Mouse (Mus musculus) liver, embryonic 14.5 days (tissue): ENCODE data around the gene Vav2. TPM values are rescaled to one million over a fixed set of nuclear protein-coding genes. Genes with fewer than 3 reads are reported as not detected.

Experiments used
- ATAC-seq: fragments of 200-750 bp; cut with Nextera tagmentation; 2 replicates; pipeline ENCODE4 v1.8.0; 2017; ENCODE audit warnings: moderate number of reproducible peaks, mild to moderate bottlenecking, moderate library complexity; ENCODE audit not compliant: insufficient read depth
- DNase-seq, 3 experiments: peaks; one replicate each; pipeline ENCODE4 v3.0.0-alpha.2; 2012 to 2013; ENCODE audit warnings: low read depth in 3 of 3, low spot score in 3 of 3
- H3K27ac ChIP-seq: fragments of 300-500 bp; sonication (generic); 2 replicates; pipeline ENCODE4 v1.5.1; 2014; ENCODE audit warnings: moderate library complexity, mild to moderate bottlenecking, control low read depth, inconsistent platforms
- H3K27me3 ChIP-seq: fragments of 300-500 bp; sonication (generic); 2 replicates; pipeline ENCODE4 v1.6.1; 2014; ENCODE audit warnings: mild to moderate bottlenecking, low read length, moderate library complexity; ENCODE audit not compliant: control insufficient read depth, insufficient read depth
- H3K36me3 ChIP-seq: fragments of 300-500 bp; sonication (generic); replicated peaks from 2 replicates; pipeline ENCODE4 v1.6.1; 2014; ENCODE audit warnings: low read depth; ENCODE audit not compliant: control insufficient read depth, insufficient read depth
- H3K4me1 ChIP-seq, 2 experiments: fragments of 200-500 bp in 1 of 2; fragments of 300-500 bp in 1 of 2; sonication (generic) in 1 of 2; replicated peaks; 2 replicates each; pipeline ENCODE4 v1.6.1; 2012 to 2014; ENCODE audit warnings: antibody characterized with exemption in 1 of 2, inconsistent platforms in 1 of 2, low read length in 1 of 2; ENCODE audit not compliant: control insufficient read depth in 2 of 2, insufficient read depth in 2 of 2
- H3K4me2 ChIP-seq: fragments of 300-500 bp; sonication (generic); 2 replicates; pipeline ENCODE4 v1.6.1; 2014; ENCODE audit warnings: low read depth, mild to moderate bottlenecking, control low read depth, moderate library complexity
- H3K4me3 ChIP-seq, 2 experiments: fragments of 200-500 bp in 1 of 2; fragments of 300-500 bp in 1 of 2; sonication (generic) in 1 of 2; 2 replicates each; pipeline ENCODE4 v1.5.1; 2012 to 2014; ENCODE audit warnings: low read depth in 2 of 2, low read length in 2 of 2, mild to moderate bottlenecking in 2 of 2, control low read depth in 1 of 2, inconsistent platforms in 1 of 2, moderate library complexity in 1 of 2; ENCODE audit not compliant: insufficient read depth in 1 of 2
- H3K9ac ChIP-seq: fragments of 300-500 bp; sonication (generic); replicated peaks from 2 replicates; pipeline ENCODE4 v1.6.1; 2014; ENCODE audit warnings: mild to moderate bottlenecking, control low read depth, moderate library complexity
- H3K9me3 ChIP-seq: fragments of 300-500 bp; sonication (generic); 2 replicates; pipeline ENCODE4 v1.6.1; 2016; ENCODE audit warnings: low read length, mixed read lengths; ENCODE audit not compliant: control insufficient read depth
- CTCF ChIP-seq: IDR thresholded peaks from 2 replicates; pipeline ENCODE4 v1.5.1; 2016; ENCODE audit warnings: antibody characterized with exemption, low read depth, control low read depth
- EP300 ChIP-seq: IDR thresholded peaks from 2 replicates; pipeline ENCODE4 v1.6.1; 2016; ENCODE audit warnings: antibody characterized with exemption, low read depth
- WGBS: fragments of 180-500 bp; shearing (Covaris S2); extraction: QIAGEN DNeasy Blood & Tissue Kit; methylation state at CpG from one replicate; pipeline ENCODE4 v1.1.7; 2014; ENCODE audit not compliant: insufficient replicate concordance; 5-methylcytosine and 5-hydroxymethylcytosine counted together
- polyA plus RNA-seq, 2 experiments: library from polyadenylated mRNA; depleted of rRNA in 1 of 2; stranded (reverse) in 1 of 2; unstranded in 1 of 2; fragments of >200 nt; fragmentation: Nextera tagmentation in 1 of 2; extraction: Ambion mirVana in 1 of 2; gene quantifications; 2 replicates each; pipeline versions ENCODE4 v1.2.1 to v1.2.3; 2012 to 2014

The Vav2 gene
- polyA plus RNA-seq, 2 experiments = 2.8 to 5.8 TPM

DNA sequence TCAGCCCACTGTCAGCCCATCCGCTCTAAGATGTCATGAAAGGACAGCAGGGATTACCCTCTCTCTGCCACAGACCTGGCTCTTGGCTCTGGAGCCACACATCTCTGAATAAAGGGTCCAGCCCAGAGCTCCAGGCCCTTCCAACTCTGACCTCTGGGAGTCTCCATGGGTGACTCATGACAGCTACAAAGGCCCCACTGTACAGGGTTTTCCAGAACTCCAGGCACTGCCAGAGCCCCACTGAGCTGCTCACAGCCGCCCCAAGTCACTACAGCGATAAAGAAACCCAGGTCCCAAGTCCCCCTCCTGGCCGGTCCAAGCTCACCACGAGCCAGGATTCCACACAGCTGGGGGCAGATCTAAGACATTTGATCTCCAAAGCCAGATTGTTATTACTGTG, 34.6 kb downstream of the Vav2 start:
- Histone ChIP-seq H3K4me2 (no peak overlapping the region), H3K27me3 (no peaks in the 10 kb centered on the region), H3K4me3 (no peak overlapping the region), H3K27ac (no peak overlapping the region), H3K9ac (no peak overlapping the region), H3K9me3 (no peaks in the 10 kb centered on the region), H3K36me3 (no peaks in the 10 kb centered on the region), H3K4me1 (peaks cover 13 to 26% of the 10 kb centered on the region in 2 experiments)
- 60% methylated on average over 5 of the region's 5 CpGs for WGBS
- TF ChIP-seq CTCF = no peak
- TF ChIP-seq EP300 = no peak
- ATAC-seq (no peak), DNase-seq (no peak)

DNA sequence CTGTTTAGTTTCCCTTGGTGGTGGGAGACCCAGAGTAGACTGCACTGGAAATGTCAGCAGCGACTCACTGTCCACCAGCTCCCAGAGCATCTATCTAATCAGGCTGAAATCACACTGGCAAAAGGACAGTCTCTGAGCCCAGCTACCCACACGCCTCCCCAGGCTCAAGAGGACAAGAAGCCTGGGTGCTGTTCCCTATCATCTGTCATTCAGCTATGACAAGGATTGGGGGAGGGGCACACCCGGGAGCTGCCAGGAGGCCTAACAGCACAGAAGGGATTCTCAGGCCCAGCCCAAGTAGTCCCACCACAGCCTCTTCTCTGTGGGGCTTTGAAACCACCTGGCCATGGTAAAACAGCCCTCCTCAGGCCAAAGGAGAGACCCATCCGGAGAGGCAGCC, 36.1 kb downstream of the Vav2 start:
- Histone ChIP-seq H3K4me1 (peaks cover 13 to 26% of the 10 kb centered on the region in 2 experiments), H3K9ac (no peak overlapping the region), H3K36me3 (no peaks in the 10 kb centered on the region), H3K9me3 (no peaks in the 10 kb centered on the region), H3K27me3 (no peaks in the 10 kb centered on the region), H3K4me2 (no peak overlapping the region), H3K4me3 (no peak overlapping the region), H3K27ac (no peak overlapping the region)
- 37% methylated on average over 4 of the region's 4 CpGs for WGBS
- no peak for DNase-seq
- no peak for TF ChIP-seq EP300
- ATAC-seq = no peak

DNA sequence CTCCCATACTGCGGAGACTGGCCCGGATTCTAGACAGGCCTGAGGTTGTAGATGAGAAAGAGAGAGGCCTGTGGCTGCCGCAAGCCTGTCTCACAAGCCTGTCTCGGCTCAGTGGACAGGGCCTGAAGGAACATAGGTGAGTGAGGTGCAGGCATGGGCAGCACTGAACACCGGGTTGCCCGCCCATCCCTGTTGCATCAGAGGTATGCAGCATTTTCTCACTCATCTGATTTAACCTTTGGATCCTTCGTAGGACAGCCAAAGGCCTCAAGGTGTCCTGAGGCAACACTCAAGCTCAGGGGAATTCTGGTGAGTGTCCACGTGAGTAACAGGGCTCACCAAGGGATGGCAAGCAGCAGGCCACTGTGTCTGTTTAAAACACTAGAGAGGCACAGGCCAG, 36.5 kb downstream of the Vav2 start:
- H3K4me2 ChIP-seq = no peak overlapping the region
- H3K27me3 ChIP-seq = no peaks in the 10 kb centered on the region
- TF ChIP-seq EP300 = no peak
- no peak for TF ChIP-seq CTCF
- H3K4me3 ChIP-seq = no peak overlapping the region
- H3K9me3 ChIP-seq = no peaks in the 10 kb centered on the region
- 68% methylated on average over 8 of the region's 8 CpGs for WGBS
- peaks cover 13 to 26% of the 10 kb centered on the region in 2 experiments for H3K4me1 ChIP-seq
- DNase-seq (no peak), ATAC-seq (no peak)
- H3K27ac ChIP-seq = no peak overlapping the region
- no peak overlapping the region for H3K9ac ChIP-seq
- H3K36me3 ChIP-seq = no peaks in the 10 kb centered on the region

GRCm38 (mm10) chr2:27389272-27390162, 37.3 kb downstream of the Vav2 start:
- TF ChIP-seq EP300 (no peak), CTCF (no peak)
- Histone ChIP-seq H3K27me3 (no peaks in the 10 kb centered on the region), H3K9me3 (no peaks in the 10 kb centered on the region), H3K4me3 (no peak overlapping the region), H3K36me3 (no peaks in the 10 kb centered on the region), H3K9ac (no peak overlapping the region), H3K27ac (no peak overlapping the region), H3K4me1 (peaks cover 13 to 26% of the 10 kb centered on the region in 2 experiments), H3K4me2 (no peak overlapping the region)
- WGBS = 29% methylated on average over 14 of the region's 14 CpGs
- ATAC-seq (peak; percentile 59), DNase-seq (peak in 2 of 3 experiments; percentile 20 to 22)

GRCm38 (mm10) chr2:27387209-27387608, 39.6 kb downstream of the Vav2 start:
- Histone ChIP-seq H3K27me3 (no peaks in the 10 kb centered on the region), H3K9me3 (no peaks in the 10 kb centered on the region), H3K9ac (no peak overlapping the region), H3K27ac (no peak overlapping the region), H3K4me1 (peaks cover 13 to 26% of the 10 kb centered on the region in 2 experiments), H3K36me3 (no peaks in the 10 kb centered on the region), H3K4me2 (no peak overlapping the region), H3K4me3 (no peak overlapping the region)
- 63% methylated on average over 1 of the region's 1 CpGs for WGBS
- TF ChIP-seq CTCF (no peak), EP300 (no peak)
- no peak for DNase-seq
- ATAC-seq = no peak
